Mouse (Mus musculus) CH12.LX (cell line): ENCODE data around the gene Acrv1. TPM values are rescaled to one million over a fixed set of nuclear protein-coding genes. Genes with fewer than 3 reads are reported as not detected.
A peak's percentile ranks its signal among the peaks of the same experiment; 100 is the strongest.

Experiments
- DNase-seq: peaks from one replicate; pipeline ENCODE4 v3.0.0-alpha.2; 2013; ENCODE audit errors: extremely low read depth
- H3K27ac ChIP-seq: 2 replicates; pipeline ENCODE4 v1.5.1; 2012; ENCODE audit warnings: low read depth, mild to moderate bottlenecking, control low read depth, moderate library complexity; ENCODE audit not compliant: insufficient read depth
- H3K27me3 ChIP-seq: replicated peaks from 2 replicates; pipeline ENCODE3; 2012; ENCODE audit warnings: inconsistent platforms
- H3K36me3 ChIP-seq, 2 experiments: replicated peaks in 1 of 2; 2 replicates each; pipeline versions ENCODE3 to v1.6.1; 2012; ENCODE audit warnings: inconsistent platforms in 1 of 2, low read length in 1 of 2, mild to moderate bottlenecking in 1 of 2, mixed read lengths in 1 of 2, moderate library complexity in 1 of 2; ENCODE audit not compliant: control insufficient read depth in 1 of 2, insufficient read depth in 1 of 2
- H3K4me1 ChIP-seq, 2 experiments: 2 replicates each; pipeline ENCODE4 v1.6.1; 2012; ENCODE audit warnings: inconsistent platforms in 1 of 2, moderate library complexity in 1 of 2; ENCODE audit not compliant: insufficient read depth in 2 of 2, control insufficient read depth in 1 of 2
- H3K4me2 ChIP-seq: 2 replicates; pipeline ENCODE4 v1.6.1; 2012; ENCODE audit warnings: low read depth, mild to moderate bottlenecking, control low read depth; ENCODE audit not compliant: poor library complexity, insufficient read depth, severe bottlenecking
- H3K4me3 ChIP-seq, 3 experiments: fragments of 150-350 bp in 1 of 3; sonication (generic) in 1 of 3; replicated peaks in 1 of 3; 2 replicates each; pipeline versions ENCODE3 to v1.5.1; 2011 to 2012; ENCODE audit warnings: low read depth in 2 of 3, low read length in 2 of 3, mild to moderate bottlenecking in 2 of 3, moderate library complexity in 2 of 3, control low read depth in 1 of 3, improper control_type of control experiment in 1 of 3, inconsistent platforms in 1 of 3, mixed read lengths in 1 of 3; ENCODE audit not compliant: poor library complexity in 1 of 3
- H3K79me2 ChIP-seq: replicated peaks from 2 replicates; pipeline ENCODE4 v1.6.1; 2012; ENCODE audit warnings: mild to moderate bottlenecking, moderate library complexity; ENCODE audit not compliant: control insufficient read depth, poor library complexity, insufficient read depth, severe bottlenecking; ENCODE audit errors: extremely low read depth
- H3K9ac ChIP-seq: 2 replicates; pipeline ENCODE4 v1.6.1; 2012; ENCODE audit warnings: low read depth, mild to moderate bottlenecking, control low read depth, moderate library complexity; ENCODE audit not compliant: insufficient read depth
- H3K9me3 ChIP-seq: replicated peaks from 2 replicates; pipeline ENCODE3; 2012; ENCODE audit warnings: low read length, inconsistent platforms, mixed read lengths
- UBTF ChIP-seq: IDR thresholded peaks from 2 replicates; pipeline ENCODE4 v1.6.1; 2012; ENCODE audit warnings: low read depth, mild to moderate bottlenecking, inconsistent platforms, low read length, improper control_type of control experiment, moderate library complexity
- ZC3H11A ChIP-seq: IDR thresholded peaks from 2 replicates; pipeline ENCODE4 v1.6.1; 2012; ENCODE audit warnings: low read depth, mild to moderate bottlenecking, inconsistent platforms, low read length, improper control_type of control experiment
- ZNF384 ChIP-seq: IDR thresholded peaks from 2 replicates; pipeline ENCODE4 v1.6.1; 2012; ENCODE audit warnings: low read depth, low read length, improper control_type of control experiment, inconsistent platforms
- dilution Hi-C: fragments of 300-500 bp; cut with MboI; formaldehyde crosslinking; loops from 2 replicates; pipeline ENCODE4 v1.14.3; 2020; ENCODE audit warnings: low sequenced_read_pairs; ENCODE audit not compliant: extremely low pct_unique_long_range_greater_than_20kb, extremely low pct_ligation_motif_present
- in situ Hi-C: fragments of 300-500 bp; cut with MboI; formaldehyde crosslinking; loops from 3 replicates; pipeline ENCODE4 v1.14.3; 2019; ENCODE audit warnings: low sequenced_read_pairs, low pct_ligation_motif_present, low pct_unique_long_range_greater_than_20kb, mixed read lengths
- polyA plus RNA-seq: library from polyadenylated mRNA; unstranded; fragments of >175 nt; gene quantifications from 2 replicates; pipeline ENCODE4 v1.2.1, GENCODE M21; 2012; ENCODE audit warnings: low read depth; ENCODE audit not compliant: insufficient read length
- total RNA-seq, 2 experiments: library from RNA; depleted of rRNA; stranded (reverse); fragments of 300-350 nt in 1 of 2; fragments of >200 nt in 1 of 2; gene quantifications; 2 replicates each; pipeline ENCODE4 v1.2.3; 2012 to 2014

Acrv1 gene
- total and polyA plus RNA-seq, 3 experiments = not detected

DNA sequence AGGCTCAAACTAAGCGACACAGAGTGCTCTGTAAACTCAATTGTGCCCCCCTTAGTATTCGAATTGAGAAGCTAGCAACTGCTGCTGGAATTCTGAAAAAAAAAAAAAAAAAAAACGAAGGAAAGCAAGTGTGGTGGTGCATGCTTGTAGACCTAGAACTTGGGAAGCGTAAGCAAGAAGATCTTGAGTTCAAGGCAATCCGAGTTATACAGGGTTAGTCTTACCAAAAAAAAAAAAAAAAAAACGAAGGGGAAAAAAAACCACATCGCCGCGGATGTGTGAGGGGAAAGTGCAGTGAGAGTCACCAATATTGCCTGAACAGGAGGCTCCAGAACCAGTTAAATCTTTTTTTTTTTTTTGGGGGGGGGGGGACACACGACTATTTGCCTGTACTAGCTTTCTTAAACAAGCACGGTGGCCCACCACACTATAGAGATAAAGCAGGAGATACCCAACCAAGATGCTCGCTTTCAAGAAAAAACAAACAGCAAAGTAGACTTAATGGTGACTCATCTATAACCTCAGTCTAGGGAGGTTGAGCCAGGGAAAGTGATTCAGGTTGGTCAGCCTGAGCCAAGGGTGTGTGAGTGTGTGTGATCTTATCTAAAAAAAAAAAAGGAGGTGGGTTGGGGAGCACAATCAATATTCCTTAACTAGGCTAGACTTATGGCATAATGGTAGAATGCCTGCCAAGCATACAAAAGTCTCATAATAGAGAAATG, 34.2 kb downstream of the Acrv1 start, which contains the start of gene Chek1:
TSS of gene Chek1 (minus strand) at position 32 of the 722 bp plus-strand sequence.
- Histone ChIP-seq H3K9me3 (no peaks in the 10 kb centered on the region), H3K27me3 (no peaks in the 10 kb centered on the region), H3K36me3 (peaks cover 9 to 48% of the 10 kb centered on the region in 2 experiments), H3K79me2 (peaks cover 17% of the 10 kb centered on the region), H3K4me2 (peak within 1 kb of the TSS; percentile 92), H3K4me3 (peak within 1 kb of the TSS; percentile 69 to 88 (median 80)), H3K27ac (peak within 1 kb of the TSS; percentile 70)
- dilution Hi-C loops = no loop called here
- peak; percentile 45 for DNase-seq
- in situ Hi-C loops = no loop called here
- TF ChIP-seq UBTF (0 out of 2 replicates have a peak, but pooled peaks have one; percentile 40), ZC3H11A (no peak), ZNF384 (peak; percentile 87)
- TF ChIP-seq, all 38 proteins: peak for 2
- peak within 1 kb of the TSS; percentile 79 for H3K9ac ChIP-seq
- peaks cover 0 to 27% of the 10 kb centered on the region in 2 experiments; a peak in 1 of 4 replicates for H3K4me1 ChIP-seq

Other genes with a start within 250 kb of the Acrv1 start
- gene Gm9513, start 217.6 kb upstream of the Acrv1 start, total RNA-seq (2012; rRNA removed) = not detected in 2 replicates
- not detected in 2 replicates for gene Gm9513, start 217.6 kb upstream of the Acrv1 start, total RNA-seq (2014; rRNA removed)
- gene Gm9513, start 217.6 kb upstream of the Acrv1 start, polyA plus RNA-seq = not detected in 2 replicates
- not detected in 2 replicates for gene Gm5615, start 151.3 kb upstream of the Acrv1 start, total RNA-seq (2012; rRNA removed)
- not detected in 2 replicates for gene Gm5615, start 151.3 kb upstream of the Acrv1 start, total RNA-seq (2014; rRNA removed)
- not detected in 2 replicates for gene Gm5615, start 151.3 kb upstream of the Acrv1 start, polyA plus RNA-seq
- gene Gm17689, start 110.6 kb upstream of the Acrv1 start, total RNA-seq (2012; rRNA removed) = not detected in 2 replicates
- gene Gm17689, start 110.6 kb upstream of the Acrv1 start, total RNA-seq (2014; rRNA removed) = not detected in 2 replicates
- gene Gm17689, start 110.6 kb upstream of the Acrv1 start, polyA plus RNA-seq = not detected in 2 replicates
- gene A630095E13Rik, start 49.8 kb upstream of the Acrv1 start, total RNA-seq (2012; rRNA removed) = 0.88 and 1.2 TPM in 2 replicates
- gene A630095E13Rik, start 49.8 kb upstream of the Acrv1 start, total RNA-seq (2014; rRNA removed) = 0.39 TPM in 1 of 2 replicates, not detected in the other
- gene A630095E13Rik, start 49.8 kb upstream of the Acrv1 start, polyA plus RNA-seq = 0.80 TPM in 1 of 2 replicates, not detected in the other
- 25.6 and 27.1 TPM in 2 replicates for gene Chek1, start 33.8 kb downstream of the Acrv1 start, total RNA-seq (2012; rRNA removed)
- 75.3 and 92.5 TPM in 2 replicates for gene Chek1, start 33.8 kb downstream of the Acrv1 start, total RNA-seq (2014; rRNA removed)
- gene Chek1, start 33.8 kb downstream of the Acrv1 start, polyA plus RNA-seq = 88.1 and 93.2 TPM in 2 replicates
- gene Stt3a, start 74.5 kb downstream of the Acrv1 start, total RNA-seq (2012; rRNA removed) = 269 and 280 TPM in 2 replicates
- gene Stt3a, start 74.5 kb downstream of the Acrv1 start, total RNA-seq (2014; rRNA removed) = 548 and 559 TPM in 2 replicates
- gene Stt3a, start 74.5 kb downstream of the Acrv1 start, polyA plus RNA-seq = 388 and 395 TPM in 2 replicates
- 37.7 and 38.7 TPM in 2 replicates for gene Ei24, start 104.2 kb downstream of the Acrv1 start, total RNA-seq (2012; rRNA removed)
- gene Ei24, start 104.2 kb downstream of the Acrv1 start, total RNA-seq (2014; rRNA removed) = 48.5 and 57.6 TPM in 2 replicates
- 64.3 and 64.6 TPM in 2 replicates for gene Ei24, start 104.2 kb downstream of the Acrv1 start, polyA plus RNA-seq
- not detected in 2 replicates for gene Fez1, start 128.6 kb downstream of the Acrv1 start, total RNA-seq (2012; rRNA removed)
- not detected in 2 replicates for gene Fez1, start 128.6 kb downstream of the Acrv1 start, total RNA-seq (2014; rRNA removed)
- not detected in 2 replicates for gene Fez1, start 128.6 kb downstream of the Acrv1 start, polyA plus RNA-seq